Mouse (Mus musculus) embryonic facial prominence, embryonic 15.5 days (tissue): Measurements from ENCODE around the gene Zfp777. TPM values are rescaled to one million over a fixed set of nuclear protein-coding genes. Genes with fewer than 3 reads are reported as not detected.

Experiments used
- ATAC-seq: fragments of 200-750 bp; cut with Nextera tagmentation; 2 replicates; pipeline ENCODE4 v1.8.0; 2017; ENCODE audit warnings: low read depth, moderate TSS enrichment; ENCODE audit not compliant: insufficient number of reproducible peaks, low FRiP score, low TSS enrichment
- H3K27ac ChIP-seq: fragments of 300-500 bp; sonication (generic); replicated peaks from 2 replicates; pipeline ENCODE4 v1.5.1; 2015; ENCODE audit warnings: mild to moderate bottlenecking, inconsistent platforms
- H3K27me3 ChIP-seq: fragments of 300-500 bp; sonication (generic); 2 replicates; pipeline ENCODE4 v1.6.1; 2015; ENCODE audit warnings: inconsistent platforms
- H3K36me3 ChIP-seq: fragments of 300-500 bp; sonication (generic); 2 replicates; pipeline ENCODE4 v1.6.1; 2015; ENCODE audit warnings: mild to moderate bottlenecking, inconsistent platforms
- H3K4me1 ChIP-seq: fragments of 300-500 bp; sonication (generic); 2 replicates; pipeline ENCODE4 v1.6.1; 2015; ENCODE audit warnings: inconsistent platforms
- H3K4me2 ChIP-seq: fragments of 300-500 bp; sonication (generic); replicated peaks from 2 replicates; pipeline ENCODE4 v1.6.1; 2015; ENCODE audit warnings: mild to moderate bottlenecking, inconsistent platforms
- H3K4me3 ChIP-seq: fragments of 300-500 bp; sonication (generic); replicated peaks from 2 replicates; pipeline ENCODE4 v1.5.1; 2015; ENCODE audit warnings: mild to moderate bottlenecking, inconsistent platforms
- H3K9ac ChIP-seq: fragments of 300-500 bp; sonication (generic); 2 replicates; pipeline ENCODE4 v1.6.1; 2015; ENCODE audit warnings: inconsistent platforms
- H3K9me3 ChIP-seq: fragments of 300-500 bp; sonication (generic); replicated peaks from 2 replicates; pipeline ENCODE4 v1.6.1; 2016; ENCODE audit warnings: inconsistent platforms
- WGBS: fragments of 180-500 bp; shearing (Covaris S2); methylation state at CpG from one replicate; pipeline ENCODE4 v1.1.7; 2015; 5-methylcytosine and 5-hydroxymethylcytosine counted together
- polyA plus RNA-seq: library from polyadenylated mRNA; unstranded; fragments of >200 nt; fragmentation: Nextera tagmentation; extraction: Ambion mirVana; gene quantifications from 2 replicates; pipeline ENCODE4 v1.2.1, GENCODE M21; 2015

Gene Zfp777
- polyA plus RNA-seq, 1 experiment from 2014 or later, result 7.3 TPM

- Histone ChIP-seq H3K9ac (no peak overlapping the region), H3K27ac (no peak overlapping the region)
- WGBS, result 92% methylated on average over 14 of the region's 14 CpGs
These were observed 15.7 kb upstream of the Zfp777 start for GRCm38 (mm10) chr6:48064451-48064850.

GRCm38 (mm10) chr6:48063940-48064339 is 15.2 kb upstream of the Zfp777 start:
- H3K27me3 ChIP-seq, result no peaks in the 10 kb centered on the region
- no peak overlapping the region for H3K27ac ChIP-seq
- H3K36me3 ChIP-seq, result peaks cover 65% of the 10 kb centered on the region
- no peaks in the 10 kb centered on the region for H3K9me3 ChIP-seq
- WGBS, result 93% methylated on average over 28 of the region's 28 CpGs
- no peaks in the 10 kb centered on the region for H3K4me1 ChIP-seq
- no peak overlapping the region for H3K4me2 ChIP-seq
- 0 out of 2 replicates have a peak, but pooled peaks have one; percentile 39 for ATAC-seq
- no peak overlapping the region for H3K9ac ChIP-seq
- no peak overlapping the region for H3K4me3 ChIP-seq

More at GRCm38 (mm10) chr6:48064451-48064850, 15.7 kb upstream of the Zfp777 start:
- Histone ChIP-seq H3K4me1 (no peaks in the 10 kb centered on the region), H3K4me3 (no peak overlapping the region), H3K36me3 (peaks cover 70% of the 10 kb centered on the region), H3K9me3 (no peaks in the 10 kb centered on the region), H3K4me2 (no peak overlapping the region), H3K27me3 (no peaks in the 10 kb centered on the region)
- ATAC-seq, result 0 out of 2 replicates have a peak, but pooled peaks have one; percentile 7

GRCm38 (mm10) chr6:48060895-48061294 is 12.2 kb upstream of the Zfp777 start:
- 92% methylated on average over 1 of the region's 1 CpGs for WGBS
- no peak overlapping the region for H3K9ac ChIP-seq
- no peak for ATAC-seq
- H3K27ac ChIP-seq, result no peak overlapping the region
- H3K4me2 ChIP-seq, result no peak overlapping the region
- peaks cover 36% of the 10 kb centered on the region for H3K36me3 ChIP-seq
- H3K27me3 ChIP-seq, result no peaks in the 10 kb centered on the region
- H3K9me3 ChIP-seq, result no peaks in the 10 kb centered on the region
- H3K4me3 ChIP-seq, result no peak overlapping the region
- H3K4me1 ChIP-seq, result no peaks in the 10 kb centered on the region

GRCm38 (mm10) chr6:48060421-48060820 is 11.7 kb upstream of the Zfp777 start:
- H3K4me1 ChIP-seq, result no peaks in the 10 kb centered on the region
- no peaks in the 10 kb centered on the region for H3K9me3 ChIP-seq
- ATAC-seq, result no peak
- 73% methylated on average over 2 of the region's 2 CpGs for WGBS
- H3K4me3 ChIP-seq, result no peak overlapping the region
- no peaks in the 10 kb centered on the region for H3K27me3 ChIP-seq
- H3K36me3 ChIP-seq, result peaks cover 31% of the 10 kb centered on the region
- no peak overlapping the region for H3K4me2 ChIP-seq
- H3K9ac ChIP-seq, result no peak overlapping the region
- H3K27ac ChIP-seq, result no peak overlapping the region

DNA sequence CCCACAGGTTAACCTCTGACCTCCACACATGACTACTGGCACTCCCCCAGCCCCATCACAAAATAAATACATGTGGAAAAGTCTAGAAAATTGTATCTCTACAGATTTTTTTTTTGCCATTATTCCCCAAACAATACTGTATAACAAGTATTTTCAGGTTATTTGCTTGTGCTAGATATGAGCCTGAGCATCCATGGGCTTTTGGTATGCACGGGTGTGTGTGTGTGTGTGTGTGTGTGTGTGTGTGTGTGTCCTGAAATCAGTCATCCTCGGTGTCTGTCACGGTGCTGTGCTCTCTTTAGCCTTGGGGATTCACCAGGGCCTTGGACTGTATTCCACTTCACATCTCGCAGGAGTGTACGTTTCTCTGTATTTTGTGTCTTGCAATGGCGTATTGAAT is 3.4 kb upstream of the Zfp777 start:
- no peaks in the 10 kb centered on the region for H3K9me3 ChIP-seq
- ATAC-seq, result no peak
- peaks cover 3% of the 10 kb centered on the region for H3K4me1 ChIP-seq
- WGBS, result 73% methylated on average over 6 of the region's 6 CpGs
- no peaks in the 10 kb centered on the region for H3K36me3 ChIP-seq
- no peak overlapping the region for H3K4me2 ChIP-seq
- no peaks in the 10 kb centered on the region for H3K27me3 ChIP-seq
- H3K4me3 ChIP-seq, result no peak overlapping the region
- H3K9ac ChIP-seq, result no peak overlapping the region
- no peak overlapping the region for H3K27ac ChIP-seq

DNA sequence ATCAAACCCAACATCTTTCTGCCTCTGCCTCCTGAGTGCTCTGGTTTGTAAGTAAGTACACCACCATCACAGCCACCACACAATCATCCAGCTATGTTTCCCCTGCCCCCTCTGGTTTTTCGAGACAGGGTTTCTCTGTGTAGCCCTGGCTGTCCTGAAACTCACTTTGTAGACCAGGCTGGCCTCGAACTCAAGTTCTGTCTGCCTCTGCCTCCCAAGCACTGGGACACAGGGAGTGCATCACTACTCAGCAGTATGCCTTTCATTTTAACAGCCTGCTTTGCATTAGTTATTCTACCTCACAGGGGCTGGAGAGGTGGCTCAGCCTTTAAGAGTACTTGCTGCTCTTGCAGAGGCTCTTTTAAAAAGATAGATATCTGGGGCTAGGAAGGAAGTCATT is 3.0 kb upstream of the Zfp777 start:
- no peak overlapping the region for H3K4me2 ChIP-seq
- H3K4me3 ChIP-seq, result no peak overlapping the region
- peaks cover 8% of the 10 kb centered on the region for H3K4me1 ChIP-seq
- no peaks in the 10 kb centered on the region for H3K36me3 ChIP-seq
- H3K27ac ChIP-seq, result no peak overlapping the region
- no peak overlapping the region for H3K9ac ChIP-seq
- 77% methylated on average over 2 of the region's 2 CpGs for WGBS
- no peaks in the 10 kb centered on the region for H3K27me3 ChIP-seq
- H3K9me3 ChIP-seq, result no peaks in the 10 kb centered on the region
- ATAC-seq, result no peak

DNA sequence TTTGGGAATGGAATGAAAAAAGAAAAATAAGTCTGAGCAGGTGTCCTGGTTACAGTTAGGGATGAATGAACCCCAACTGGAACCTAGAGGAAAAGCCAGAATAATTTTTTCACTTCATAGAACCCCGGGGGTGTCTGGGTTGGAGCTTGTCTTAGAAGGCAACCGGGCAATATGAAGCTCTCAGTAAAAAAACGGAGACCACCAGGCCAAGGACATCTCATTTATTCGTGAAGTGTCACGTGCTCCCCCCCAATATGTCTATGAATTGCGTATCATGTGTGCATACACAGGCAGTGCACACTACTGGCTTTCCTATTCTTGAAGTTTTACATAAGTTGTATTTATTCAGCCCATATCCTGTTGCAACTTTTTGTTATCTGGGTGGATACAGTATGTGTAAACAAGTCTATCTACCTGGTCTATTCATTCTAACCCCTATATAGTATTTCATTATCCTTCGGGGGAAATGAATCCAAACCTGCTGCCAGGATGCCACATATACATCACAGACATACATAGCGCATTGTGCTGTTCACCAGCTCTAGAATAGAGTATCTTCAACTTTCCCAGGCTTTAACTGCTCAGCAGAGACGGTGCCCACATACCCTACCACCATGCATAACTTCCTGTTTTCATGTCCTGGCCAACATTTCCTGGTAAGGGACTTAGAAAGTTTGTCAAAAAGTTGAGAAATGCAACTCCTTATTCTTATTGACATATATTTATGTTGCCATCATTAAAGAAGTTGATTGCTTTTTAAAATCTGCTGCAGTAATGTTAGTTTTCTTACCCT is 758 bp upstream of the Zfp777 start:
- peak overlapping the region; percentile 63 for H3K4me3 ChIP-seq
- no peak for ATAC-seq
- peak overlapping the region; percentile 67 for H3K4me2 ChIP-seq
- WGBS, result 49% methylated on average over 9 of the region's 9 CpGs
- peak overlapping the region; percentile 92 for H3K27ac ChIP-seq
- H3K27me3 ChIP-seq, result no peaks in the 10 kb centered on the region
- H3K36me3 ChIP-seq, result peaks cover 6% of the 10 kb centered on the region; the same call in 1 of the 2 replicates
- peaks cover 11% of the 10 kb centered on the region for H3K4me1 ChIP-seq
- peak overlapping the region; percentile 85; the same call in 1 of the 2 replicates for H3K9ac ChIP-seq
- no peaks in the 10 kb centered on the region for H3K9me3 ChIP-seq

- WGBS, result under 1% methylated on average over 91 of the region's 150 CpGs
- H3K4me2 ChIP-seq, result peak overlapping the region; percentile 83
- H3K36me3 ChIP-seq, result peaks cover 23% of the 10 kb centered on the region
- no peaks in the 10 kb centered on the region for H3K9me3 ChIP-seq
- H3K9ac ChIP-seq, result peak overlapping the region; percentile 85
- ATAC-seq, result peak; percentile 35
- H3K4me1 ChIP-seq, result peaks cover 11% of the 10 kb centered on the region
- peak overlapping the region; percentile 63 for H3K4me3 ChIP-seq
- H3K27me3 ChIP-seq, result no peaks in the 10 kb centered on the region
- H3K27ac ChIP-seq, result peak overlapping the region; percentile 92
These were observed 1.0 kb downstream of the Zfp777 start for GRCm38 (mm10) chr6:48047450-48048351.

GRCm38 (mm10) chr6:48047114-48047449 is 1.6 kb downstream of the Zfp777 start:
- H3K27me3 ChIP-seq, result no peaks in the 10 kb centered on the region
- peak overlapping the region; percentile 83 for H3K4me2 ChIP-seq
- peak overlapping the region; percentile 85 for H3K9ac ChIP-seq
- H3K36me3 ChIP-seq, result peaks cover 27% of the 10 kb centered on the region
- peaks cover 11% of the 10 kb centered on the region for H3K4me1 ChIP-seq
- 5% methylated on average over 12 of the region's 12 CpGs for WGBS
- no peaks in the 10 kb centered on the region for H3K9me3 ChIP-seq
- ATAC-seq, result no peak
- no peak overlapping the region for H3K27ac ChIP-seq
- H3K4me3 ChIP-seq, result peak overlapping the region; percentile 63

GRCm38 (mm10) chr6:48032661-48033060 is 16.1 kb downstream of the Zfp777 start:
- ATAC-seq, result no peak
- H3K27me3 ChIP-seq, result no peaks in the 10 kb centered on the region
- no peaks in the 10 kb centered on the region for H3K4me1 ChIP-seq
- H3K27ac ChIP-seq, result no peak overlapping the region
- no peak overlapping the region for H3K4me3 ChIP-seq
- no peak overlapping the region for H3K4me2 ChIP-seq
- peaks cover 81% of the 10 kb centered on the region for H3K36me3 ChIP-seq
- no peaks in the 10 kb centered on the region for H3K9me3 ChIP-seq
- H3K9ac ChIP-seq, result no peak overlapping the region

DNA sequence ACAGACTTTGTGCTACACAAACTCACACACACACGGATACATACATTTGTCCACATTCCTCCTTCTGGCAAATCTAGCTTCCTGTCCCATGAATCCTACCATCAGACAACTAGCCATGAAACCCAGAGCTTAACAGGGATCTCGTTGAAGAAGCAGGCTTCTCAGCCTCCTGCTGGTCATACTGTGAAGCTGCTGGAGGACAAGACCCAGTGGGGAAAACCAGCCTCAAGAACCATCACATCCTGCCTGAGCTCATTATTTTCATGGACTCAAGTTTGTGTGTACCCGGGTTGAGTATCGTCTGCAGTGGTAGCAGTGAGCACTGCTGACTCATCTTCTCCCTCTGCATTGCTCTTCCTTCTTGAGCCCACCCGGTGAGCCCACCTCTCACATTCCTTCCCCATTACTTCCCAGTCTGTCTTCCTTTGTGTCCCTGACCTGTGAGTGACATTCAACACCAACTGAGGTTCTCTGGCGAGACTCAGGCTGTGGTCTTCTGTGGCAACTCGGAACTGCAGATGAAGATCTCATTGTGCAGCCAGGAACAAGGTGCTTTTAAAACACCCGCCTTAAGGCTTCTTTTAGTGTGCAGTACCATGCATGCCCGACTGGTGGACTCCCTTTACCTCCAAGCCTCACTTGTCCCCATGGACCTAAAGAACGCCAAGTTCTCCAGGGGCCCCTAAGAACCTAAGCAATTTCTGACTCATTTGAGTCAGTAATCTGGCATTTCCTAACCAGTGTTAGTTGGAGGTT is 22.6 kb downstream of the Zfp777 start:
- WGBS, result 81% methylated on average over 10 of the region's 10 CpGs
- H3K4me3 ChIP-seq, result no peak overlapping the region

More for the DNA sequence above, 22.6 kb downstream of the Zfp777 start:
- Histone ChIP-seq H3K27ac (no peak overlapping the region), H3K4me2 (no peak overlapping the region), H3K9ac (no peak overlapping the region), H3K4me1 (no peaks in the 10 kb centered on the region), H3K27me3 (no peaks in the 10 kb centered on the region), H3K36me3 (peaks cover 84% of the 10 kb centered on the region), H3K9me3 (peaks cover 21% of the 10 kb centered on the region; the same call in 1 of the 2 replicates)
- ATAC-seq, result no peak
